Mouse (Mus musculus): ENCODE data around the gene Gm10570.

Gm10570 gene

GRCm38 (mm10) chr4:130306796-130307630, 1.5 kb downstream of the Gm10570 start:
- DNase-seq (ENCODE audit: low read depth, low spot score) = no peak

GRCm38 (mm10) chr4:130304746-130305145, 3.7 kb downstream of the Gm10570 start:
- DNase-seq (ENCODE audit: low read depth, low spot score) = no peak

- no peak for DNase-seq (ENCODE audit: low read depth, low spot score)
These were observed 6.1 kb downstream of the Gm10570 start for GRCm38 (mm10) chr4:130302285-130302870.

GRCm38 (mm10) chr4:130299629-130300018, 8.8 kb downstream of the Gm10570 start:
- no peak for DNase-seq (ENCODE audit: low read depth, low spot score)

GRCm38 (mm10) chr4:130298877-130299628, 9.4 kb downstream of the Gm10570 start:
- DNase-seq (ENCODE audit: low read depth, low spot score) = no peak

- no peak for DNase-seq (ENCODE audit: low read depth, low spot score)
These were observed 11.3 kb downstream of the Gm10570 start for GRCm38 (mm10) chr4:130297123-130297529.

DNA sequence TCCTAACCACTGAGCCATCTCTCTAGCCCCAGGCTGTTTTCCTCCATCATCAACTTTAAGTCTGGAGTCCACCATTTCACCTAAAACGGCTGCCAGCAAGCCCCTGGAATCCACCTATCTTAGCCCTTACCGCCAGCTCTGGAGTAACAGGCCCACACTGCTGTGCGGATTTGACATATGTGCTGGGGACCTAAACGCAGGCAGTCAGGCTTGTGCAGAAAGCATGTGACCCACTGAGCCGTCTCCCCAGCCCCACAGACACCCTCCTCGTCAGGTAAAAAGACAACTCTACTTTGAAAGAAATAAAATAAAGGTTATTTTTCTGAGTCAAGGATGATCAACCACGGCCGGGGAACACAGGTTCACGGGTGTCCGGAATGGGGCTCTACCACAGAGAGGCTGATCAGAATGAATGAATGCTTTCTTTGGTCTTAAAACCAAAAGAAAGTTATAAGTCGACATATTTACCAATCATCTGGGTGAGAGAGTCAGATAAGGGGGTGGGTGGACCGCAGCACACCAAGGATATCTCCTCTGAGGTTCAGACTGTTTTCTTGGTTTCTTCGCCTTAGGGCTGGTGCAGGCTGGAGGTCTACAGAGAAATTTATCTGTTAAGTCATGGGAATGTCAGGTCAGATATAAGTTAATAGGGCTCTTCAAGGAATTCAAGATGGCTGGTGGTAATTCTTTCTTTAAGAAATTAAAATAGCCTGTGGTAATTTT, 12.1 kb downstream of the Gm10570 start:
- DNase-seq (ENCODE audit: low read depth, low spot score) = no peak

DNA sequence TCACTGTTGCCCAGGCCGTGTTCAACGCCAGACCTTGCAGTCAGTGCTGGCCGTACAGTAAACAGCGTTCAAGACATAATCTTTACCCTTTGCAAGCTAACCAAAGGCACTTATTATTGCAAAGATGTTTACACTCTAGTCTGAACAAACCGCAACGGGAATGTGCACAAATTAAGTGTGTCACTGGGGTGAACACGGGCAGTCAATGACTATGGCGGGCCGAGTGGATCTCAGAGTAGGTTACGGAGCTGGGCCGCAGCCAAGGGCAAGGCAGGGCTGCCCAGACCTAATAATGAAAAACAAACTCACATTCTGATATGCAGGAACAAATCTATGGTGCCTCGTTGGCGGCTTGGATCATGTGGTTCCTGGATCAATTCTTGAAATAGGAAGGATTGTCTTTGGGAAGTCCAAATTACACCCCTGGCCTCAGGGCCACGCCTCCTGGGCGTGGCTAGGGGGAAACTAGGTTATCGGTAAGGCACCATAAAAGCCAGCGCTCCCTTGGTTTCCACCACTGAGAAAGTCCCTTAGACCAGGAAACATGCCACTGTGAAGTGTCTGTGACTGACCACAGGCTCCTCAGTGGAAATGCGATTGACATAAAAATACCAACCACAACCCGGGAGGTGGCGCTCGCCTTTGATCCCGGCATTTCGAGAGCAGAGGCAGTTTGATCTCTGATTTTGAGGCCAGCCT, 13.3 kb downstream of the Gm10570 start:
- no peak for DNase-seq (ENCODE audit: low read depth, low spot score)

GRCm38 (mm10) chr4:130294513-130294912, 14.0 kb downstream of the Gm10570 start:
- DNase-seq (ENCODE audit: low read depth, low spot score) = no peak

- no peak for DNase-seq (ENCODE audit: low read depth, low spot score)
These were observed 16.2 kb downstream of the Gm10570 start for GRCm38 (mm10) chr4:130292271-130292670.

DNA sequence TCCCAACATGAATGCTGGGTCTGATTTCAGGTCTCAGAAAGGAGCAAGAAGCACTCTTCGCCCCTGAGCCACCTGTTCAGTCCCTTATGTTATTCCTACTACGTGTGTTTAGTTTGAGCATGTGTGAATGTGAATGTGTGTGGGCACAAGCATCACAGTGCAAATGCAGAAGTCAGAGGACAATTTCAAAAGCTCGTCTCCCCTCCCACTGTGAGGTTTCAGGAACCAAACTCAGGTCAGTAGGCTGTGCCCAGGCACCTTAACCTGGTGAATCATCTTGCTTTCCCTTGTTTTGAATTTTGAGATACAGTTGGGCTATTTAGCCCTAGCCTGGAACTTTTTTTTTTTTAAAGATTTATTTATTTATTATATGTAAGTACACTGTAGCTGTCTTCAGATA, 18.6 kb downstream of the Gm10570 start:
- no peak for DNase-seq (ENCODE audit: low read depth, low spot score)

DNA sequence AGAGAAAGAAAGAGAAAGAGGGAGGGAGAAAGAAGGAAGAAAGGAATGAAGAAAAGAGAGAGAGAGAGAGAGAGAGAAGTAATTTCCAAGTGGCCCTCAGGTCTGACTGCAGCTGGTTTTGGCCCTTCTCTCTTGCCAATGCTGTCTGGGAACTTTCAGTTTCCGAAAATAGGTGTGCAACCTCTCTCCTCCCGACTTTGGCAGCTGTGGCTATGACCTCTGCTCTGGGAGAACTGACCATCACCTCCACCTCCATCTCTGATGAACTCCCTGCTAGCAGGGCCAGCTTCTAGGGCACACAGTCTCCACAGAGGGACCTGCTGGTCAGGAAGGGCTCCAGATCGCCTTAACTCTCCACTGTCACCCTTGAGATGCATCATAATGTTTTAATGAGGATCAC, 21.9 kb downstream of the Gm10570 start:
- DNase-seq (ENCODE audit: low read depth, low spot score) = no peak

GRCm38 (mm10) chr4:130283826-130284225, 24.6 kb downstream of the Gm10570 start:
- no peak for DNase-seq (ENCODE audit: low read depth, low spot score)

GRCm38 (mm10) chr4:130282856-130283255, 25.6 kb downstream of the Gm10570 start:
- DNase-seq (ENCODE audit: low read depth, low spot score) = no peak

DNA sequence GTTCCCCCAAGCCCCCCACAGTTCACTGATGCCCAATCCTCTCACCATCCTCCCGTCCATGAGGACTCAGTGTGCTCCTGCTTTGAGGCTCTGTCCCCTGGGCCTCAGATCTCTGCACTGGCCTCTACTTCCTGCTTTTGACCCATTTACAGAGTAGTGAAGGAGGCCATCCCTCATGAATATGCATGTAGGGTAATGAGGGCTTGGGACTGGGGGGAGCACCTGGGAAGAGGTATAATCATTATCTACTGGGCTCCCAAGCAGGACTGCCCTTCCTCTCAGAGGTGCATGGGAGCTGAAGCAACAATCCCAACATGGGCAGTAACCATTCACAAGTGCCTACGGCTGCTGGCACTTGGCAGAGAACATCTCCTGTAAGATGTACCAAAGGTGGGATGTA, 29.4 kb downstream of the Gm10570 start, which contains the start of gene Serinc2:
TSS of gene Serinc2 (minus strand) at position 101 of the 400 bp plus-strand sequence.
- DNase-seq (ENCODE audit: low read depth, low spot score) = no peak

DNA sequence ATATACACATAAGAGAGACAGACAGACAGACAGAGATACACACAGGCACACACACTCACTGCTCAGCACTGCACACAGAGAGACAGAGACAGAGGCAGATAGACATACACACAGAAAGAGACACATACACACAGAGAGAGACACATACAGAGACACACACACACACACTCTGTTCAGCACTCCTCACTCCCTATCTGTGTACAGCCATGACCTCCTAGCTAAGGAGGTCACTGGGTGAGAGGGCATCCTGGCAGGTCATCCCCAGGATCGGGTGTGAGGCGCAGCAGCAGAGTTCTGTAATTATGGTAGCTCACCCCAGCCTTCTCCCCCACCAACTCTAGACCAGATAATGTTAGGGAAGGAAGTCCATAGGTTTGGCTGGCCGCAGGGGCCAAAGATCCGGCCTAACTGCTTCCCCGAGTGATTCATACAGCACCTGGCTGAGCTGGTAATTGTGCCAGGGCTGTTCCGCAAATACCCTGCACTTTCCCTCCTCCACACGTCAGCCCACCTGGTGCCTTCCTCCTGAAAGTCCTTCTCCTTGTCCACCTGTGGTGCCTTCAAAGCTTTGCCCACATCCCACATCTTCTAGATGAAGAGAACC, 31.8 kb downstream of the Gm10570 start:
- DNase-seq (ENCODE audit: low read depth, low spot score) = no peak

GRCm38 (mm10) chr4:130275823-130276105, 32.7 kb downstream of the Gm10570 start:
- no peak for DNase-seq (ENCODE audit: low read depth, low spot score)

DNA sequence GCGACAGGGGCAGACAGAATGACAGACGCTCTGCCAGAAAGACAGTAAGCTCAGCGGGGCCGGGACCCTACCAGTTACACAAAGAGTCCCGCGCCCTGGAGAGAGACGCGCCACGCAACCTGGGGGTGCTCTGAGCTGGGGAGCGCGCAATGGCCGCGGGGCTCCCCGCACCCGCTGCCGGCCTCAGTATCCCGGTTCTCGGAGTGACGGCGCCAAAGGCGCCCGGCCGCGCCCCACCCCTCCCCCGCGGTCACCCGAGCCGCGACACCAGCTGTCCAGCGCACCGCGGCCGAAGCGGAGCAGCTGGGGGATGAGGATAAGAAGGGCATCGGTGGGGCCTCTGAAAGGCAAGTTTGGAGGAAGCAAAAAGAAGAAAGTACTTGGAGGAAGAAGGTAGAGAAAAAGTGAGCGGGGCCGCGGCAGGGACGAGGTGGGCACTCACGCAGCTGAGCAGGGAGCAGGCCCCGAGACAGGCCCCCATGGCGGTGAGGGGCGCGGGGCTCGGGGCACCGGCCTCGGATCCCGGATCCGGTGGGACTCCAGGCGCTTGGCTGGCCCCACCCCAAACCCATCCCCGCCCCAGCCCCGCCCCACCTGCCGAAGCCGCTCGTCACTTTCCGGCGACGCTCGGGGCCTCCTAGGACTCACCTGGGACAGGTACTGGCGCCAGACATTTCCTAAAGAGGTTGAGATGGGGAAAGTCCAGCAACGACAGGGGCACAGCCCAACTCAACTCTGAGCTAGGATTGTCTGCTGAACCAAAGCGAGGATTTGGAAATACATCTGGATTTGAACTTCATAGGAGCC, 33.3 kb downstream of the Gm10570 start:
- no peak for DNase-seq (ENCODE audit: low read depth, low spot score)

DNA sequence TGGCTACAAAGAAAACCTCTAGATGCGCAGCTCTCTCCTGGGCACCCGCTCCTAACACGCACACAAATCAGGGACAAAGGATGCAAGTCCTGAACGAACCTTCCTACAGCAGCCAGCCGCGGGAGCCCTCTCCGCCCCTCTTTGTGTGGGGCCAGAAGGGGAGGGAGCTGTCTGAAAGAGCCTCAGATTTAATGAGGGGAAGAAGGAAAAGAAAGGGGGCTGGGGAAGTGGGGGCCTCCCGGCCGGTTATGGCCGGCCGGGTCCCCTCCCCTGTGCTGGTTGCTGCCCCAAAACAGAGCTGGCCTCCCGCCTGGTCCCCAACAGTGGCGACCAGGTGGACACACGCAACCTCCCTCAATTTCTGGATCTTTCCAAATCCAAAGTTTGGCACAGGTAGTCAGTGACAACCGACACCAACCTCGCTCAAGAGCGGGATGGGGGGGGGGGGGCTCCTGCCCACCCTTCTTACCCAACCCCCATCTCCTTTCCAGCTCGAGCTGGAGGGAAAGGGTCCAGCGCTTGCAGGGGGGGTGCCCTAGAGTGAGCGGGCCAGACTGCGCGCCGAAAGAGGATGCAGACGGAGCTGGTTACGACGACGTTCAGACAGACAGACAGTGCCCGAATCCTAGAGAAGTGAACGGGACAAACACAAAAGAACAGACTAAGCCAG, 34.0 kb downstream of the Gm10570 start:
- peak; percentile 55 for DNase-seq (ENCODE audit: low read depth, low spot score)

Data from brain, embryonic 18.5 days (tissue).